In genomic region chr11:103240740-103241139, GRCm38 (mm10) we compare ENCODE assay signal across 11 mouse cellular contexts. TPM values are rescaled to one million over a fixed set of nuclear protein-coding genes. Genes with fewer than 3 reads are reported as not detected.
A peak's percentile ranks its signal among the peaks of the same experiment; 100 is the strongest.
DNase-seq lines count a peak whose midpoint lies in the region; ATAC-seq and TF ChIP-seq lines count a peak whose summit lies in the region.
"Had no signal": no experiment of that assay in that cellular context is flagged by ENCODE, and none has a peak within 500 bp of the region (broad histone marks: within the 10 kb centered on the region; RNA-seq: fewer than 3 reads in every experiment).

No protein-coding gene starts in this region.

- ATAC-seq in embryonic facial prominence, embryonic 14.5 days (ENCODE audit: low read depth) = peak; percentile 27; the same call in 1 of the 2 replicates
- no peak for ATAC-seq in lung, embryonic 14.5 days (ENCODE audit: insufficient read depth)
- ATAC-seq: inflammation-experienced regulatory T-cells, adult 6 months had no signal

- whole genome bisulfite sequencing in embryonic facial prominence, embryonic 14.5 days = 35% methylated on average over 7 of the region's 7 CpGs
- 53% methylated on average over 7 of the region's 7 CpGs for WGBS in embryonic facial prominence, embryonic 10.5 days
- 35% methylated on average over 7 of the region's 7 CpGs for WGBS in lung, embryonic 14.5 days
- 22% methylated on average over 7 of the region's 7 CpGs for WGBS in small intestine, adult 2 months

- no peaks in the 10 kb centered on the region for H3K27me3 ChIP-seq in embryonic facial prominence, embryonic 14.5 days (replicated peaks; ENCODE audit: control insufficient read depth, insufficient read depth, low read length)
- no peaks in the 10 kb centered on the region for H3K27me3 ChIP-seq in embryonic facial prominence, embryonic 10.5 days (replicated peaks; ENCODE audit: low read depth, poor library complexity, severe bottlenecking)
- no peaks in the 10 kb centered on the region for H3K27me3 ChIP-seq in lung, embryonic 14.5 days (ENCODE audit: insufficient read depth, low read length)
- no peaks in the 10 kb centered on the region for H3K27me3 ChIP-seq in small intestine, adult 2 months (ENCODE audit: control insufficient read depth, insufficient read depth, low read length)

- H3K4me2 ChIP-seq in embryonic facial prominence, embryonic 14.5 days (ENCODE audit: low read depth, low read length) = no peak overlapping the region
- H3K4me2 ChIP-seq in lung, embryonic 14.5 days = no peak overlapping the region

- peaks cover 6% of the 10 kb centered on the region for H3K4me1 ChIP-seq in embryonic facial prominence, embryonic 14.5 days (ENCODE audit: control insufficient read depth, insufficient read depth, low read length)
- peaks cover 15% of the 10 kb centered on the region for H3K4me1 ChIP-seq in embryonic facial prominence, embryonic 10.5 days
- peaks cover 5% of the 10 kb centered on the region; the same call in 1 of the 2 replicates for H3K4me1 ChIP-seq in lung, embryonic 14.5 days (ENCODE audit: insufficient read depth)
- peaks cover 13% of the 10 kb centered on the region for H3K4me1 ChIP-seq in small intestine, adult 2 months (ENCODE audit: control insufficient read depth, insufficient read depth, insufficient read length, low read length)

- no peak for TF ChIP-seq CTCF in lung, embryonic 14.5 days (IDR thresholded peaks at IDR 0.05; ENCODE audit: low read depth)
- no peak for TF ChIP-seq CTCF in small intestine, adult 2 months (IDR thresholded peaks at IDR 0.05; ENCODE audit: extremely low read depth, insufficient read length, insufficient replicate concordance, low read depth, low read length)

- H3K27ac ChIP-seq in embryonic facial prominence, embryonic 14.5 days (replicated peaks; ENCODE audit: low read depth, low read length) = peak overlapping the region; percentile 8; the same call in 1 of the 2 replicates
- H3K27ac ChIP-seq in embryonic facial prominence, embryonic 10.5 days (replicated peaks) = no peak overlapping the region
- peak overlapping the region; percentile 2; the same call in 1 of the 2 replicates for H3K27ac ChIP-seq in lung, embryonic 14.5 days (ENCODE audit: low read depth)
- 0 out of 2 replicates have a peak overlapping the region, but pooled peaks have one; percentile 12 for H3K27ac ChIP-seq in small intestine, adult 2 months (ENCODE audit: insufficient read depth, low read depth, low read length)

- H3K4me3 ChIP-seq in embryonic facial prominence, embryonic 14.5 days (ENCODE audit: low read depth, low read length) = no peak overlapping the region
- H3K4me3 ChIP-seq in embryonic facial prominence, embryonic 10.5 days = no peak overlapping the region
- H3K4me3 ChIP-seq in lung, embryonic 14.5 days (ENCODE audit: low read depth, low read length) = no peak overlapping the region
- H3K4me3 ChIP-seq in small intestine, adult 2 months (ENCODE audit: low read depth, low read length) = no peak overlapping the region

- no peak for TF ChIP-seq POLR2A in small intestine, adult 2 months (IDR thresholded peaks at IDR 0.05; ENCODE audit: low read depth, low read length)

- peak; percentile 65 for DNase-seq in embryonic facial prominence, embryonic 14.5 days (ENCODE audit: low spot score)
- DNase-seq in embryonic facial prominence, embryonic 10.5 days (ENCODE audit: low spot score) = no peak
- DNase-seq in lung, embryonic 14.5 days = peak; percentile 74
- no peak for DNase-seq in lung, postnatal 14 days
- peak; percentile 63 for DNase-seq in kidney, adult 9 months
- DNase-seq in layer of hippocampus, postnatal 10 days (ENCODE audit: low spot score in 2 of 2) = no peak
- DNase-seq in embryo, embryonic 11 days = no peak

- H3K36me3 ChIP-seq in embryonic facial prominence, embryonic 14.5 days (ENCODE audit: control insufficient read depth, insufficient read depth, low read length) = peaks cover 43% of the 10 kb centered on the region
- peaks cover 55% of the 10 kb centered on the region for H3K36me3 ChIP-seq in embryonic facial prominence, embryonic 10.5 days (replicated peaks)
- peaks cover 43% of the 10 kb centered on the region for H3K36me3 ChIP-seq in lung, embryonic 14.5 days (ENCODE audit: insufficient read depth)
- H3K36me3 ChIP-seq in small intestine, adult 2 months (ENCODE audit: control insufficient read depth, insufficient read depth, low read length) = peaks cover 42% of the 10 kb centered on the region

- H3K9me3 ChIP-seq in embryonic facial prominence, embryonic 14.5 days (ENCODE audit: control insufficient read depth, low read length) = no peaks in the 10 kb centered on the region
- no peaks in the 10 kb centered on the region for H3K9me3 ChIP-seq in embryonic facial prominence, embryonic 10.5 days
- H3K9me3 ChIP-seq in lung, embryonic 14.5 days (ENCODE audit: low read depth, low read length) = no peaks in the 10 kb centered on the region

- H3K9ac ChIP-seq in embryonic facial prominence, embryonic 14.5 days (ENCODE audit: low read depth, low read length) = no peak overlapping the region
- no peak overlapping the region for H3K9ac ChIP-seq in lung, embryonic 14.5 days

RNA-seq across cellular contexts. Expression of gene Spata32, which starts 22.5 kb away (rescaled TPM):
- polyA plus RNA-seq in embryonic facial prominence, embryonic 14.5 days (2014; fragmentation: Nextera tagmentation; extraction: Ambion mirVana) = not detected in 2 replicates
- not detected in 2 replicates for polyA plus RNA-seq in embryonic facial prominence, embryonic 10.5 days (2016; fragmentation: Nextera tagmentation; extraction: Ambion mirVana)
- not detected in 2 replicates for polyA plus RNA-seq in lung, embryonic 14.5 days (2014; fragmentation: Nextera tagmentation; extraction: Ambion mirVana)
- not detected in 2 replicates for polyA plus RNA-seq in small intestine, adult 2 months (2012; rRNA removed)
- total RNA-seq in layer of hippocampus, postnatal 10 days (2021) = 1 to 10 TPM; 1.3 to 1.4 TPM
- total RNA-seq: megakaryocyte progenitor cell, adult 5-6 weeks had no signal
- polyA plus RNA-seq: C2C12; inflammation-experienced regulatory T-cells, adult 6 months had no signal

RNA-seq across cellular contexts. Expression of gene Map3k14, which starts 26.5 kb away (rescaled TPM):
- polyA plus RNA-seq in embryonic facial prominence, embryonic 14.5 days (2014; fragmentation: Nextera tagmentation; extraction: Ambion mirVana) = 4.6 and 5.1 TPM in 2 replicates
- 3.1 and 3.2 TPM in 2 replicates for polyA plus RNA-seq in embryonic facial prominence, embryonic 10.5 days (2016; fragmentation: Nextera tagmentation; extraction: Ambion mirVana)
- polyA plus RNA-seq in lung, embryonic 14.5 days (2014; fragmentation: Nextera tagmentation; extraction: Ambion mirVana) = 3.1 and 3.9 TPM in 2 replicates
- 9.9 and 12.7 TPM in 2 replicates for polyA plus RNA-seq in small intestine, adult 2 months (2012; rRNA removed)
- total RNA-seq in layer of hippocampus, postnatal 10 days (2021) = 1 to 10 TPM; 3.7 to 3.8 TPM

RNA-seq across cellular contexts. Expression of gene 1700023F06Rik, which starts 32.4 kb away (rescaled TPM):
- 1.0 and 1.6 TPM in 2 replicates for polyA plus RNA-seq in embryonic facial prominence, embryonic 14.5 days (2014; fragmentation: Nextera tagmentation; extraction: Ambion mirVana)
- polyA plus RNA-seq in embryonic facial prominence, embryonic 10.5 days (2016; fragmentation: Nextera tagmentation; extraction: Ambion mirVana) = 0.47 and 0.49 TPM in 2 replicates
- 0.89 and 1.2 TPM in 2 replicates for polyA plus RNA-seq in lung, embryonic 14.5 days (2014; fragmentation: Nextera tagmentation; extraction: Ambion mirVana)
- 0.50 and 0.51 TPM in 2 replicates for polyA plus RNA-seq in small intestine, adult 2 months (2012; rRNA removed)
- total RNA-seq in layer of hippocampus, postnatal 10 days (2021) = 1 to 10 TPM; 1.8 TPM
- polyA plus RNA-seq: inflammation-experienced regulatory T-cells, adult 6 months had no signal

Comparison
In these comparisons a context has a peak if more than half of its experiments do, and no peak if none do; other contexts are left out.
1. DNase-seq: peak in embryonic facial prominence, embryonic 14.5 days (single experiment), lung, embryonic 14.5 days (single experiment) and kidney, adult 9 months (single experiment); none in embryonic facial prominence, embryonic 10.5 days (single experiment), lung, postnatal 14 days (single experiment), layer of hippocampus, postnatal 10 days (0 of 2) and embryo, embryonic 11 days (single experiment).